Mouse (Mus musculus) erythroblast, embryonic 14.5 days (primary cell): Measurements from ENCODE around the gene Fam205c.

Experiments used
- GATA1 ChIP-seq: IDR thresholded peaks from 2 replicates; pipeline ENCODE4 v1.6.1; 2012; ENCODE audit warnings: low read length, inconsistent platforms, mixed read lengths
- TAL1 ChIP-seq: IDR thresholded peaks from 3 replicates; pipeline ENCODE4 v1.6.1; 2012; ENCODE audit warnings: low read length, inconsistent platforms, mixed read lengths

- no peak for TF ChIP-seq TAL1
- TF ChIP-seq GATA1: no peak
These were observed 26.8 kb upstream of the Fam205c start for GRCm38 (mm10) chr4:42900878-42901277.
